Mouse (Mus musculus): Measurements from ENCODE around the gene Ankmy1.

Ankmy1 gene

DNA sequence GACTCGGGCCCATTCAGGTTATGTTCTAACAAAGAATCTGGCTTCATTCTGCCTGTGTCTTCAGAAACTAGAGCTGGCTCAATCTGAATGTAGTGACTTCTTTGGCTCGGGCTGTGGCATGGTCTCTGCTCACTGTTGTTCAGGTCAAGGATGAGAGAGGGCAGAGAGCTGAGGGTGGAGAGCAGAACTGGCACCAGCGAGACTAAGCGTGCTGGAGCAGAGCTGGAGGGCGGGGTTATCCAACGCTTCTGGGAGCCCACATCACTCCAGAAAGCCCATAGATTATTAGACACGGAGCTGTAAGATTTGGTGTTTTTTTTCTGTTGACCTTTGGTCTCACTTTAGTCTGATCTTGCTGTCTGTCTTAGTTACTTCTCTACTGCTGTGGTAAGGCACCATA is 30.0 kb downstream of the Ankmy1 start:
- DNase-seq (ENCODE audit: low spot score) = no peak

GRCm38 (mm10) chr1:92869985-92870384 is 32.7 kb downstream of the Ankmy1 start:
- DNase-seq (ENCODE audit: low spot score) = no peak

DNA sequence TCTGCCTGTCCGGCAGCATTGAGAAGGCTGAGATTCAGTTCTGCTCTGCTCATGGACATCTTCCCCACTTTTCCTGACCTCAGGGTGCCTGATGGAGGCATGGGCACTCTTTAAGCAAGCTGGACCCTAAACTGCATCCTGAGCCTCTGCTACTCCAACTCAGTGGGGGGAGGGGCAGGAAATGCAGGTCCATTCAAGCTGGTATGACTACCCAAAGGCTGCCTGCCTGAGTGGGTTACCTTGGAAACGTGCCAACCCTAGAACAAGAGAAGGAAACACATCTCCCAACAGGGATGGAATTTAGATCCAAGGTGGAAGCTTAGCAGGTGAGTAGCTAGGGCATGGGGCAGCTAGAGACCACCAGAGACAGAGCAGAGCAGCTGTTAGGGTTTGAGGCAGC is 36.5 kb downstream of the Ankmy1 start:
- DNase-seq (ENCODE audit: low spot score) = no peak

DNA sequence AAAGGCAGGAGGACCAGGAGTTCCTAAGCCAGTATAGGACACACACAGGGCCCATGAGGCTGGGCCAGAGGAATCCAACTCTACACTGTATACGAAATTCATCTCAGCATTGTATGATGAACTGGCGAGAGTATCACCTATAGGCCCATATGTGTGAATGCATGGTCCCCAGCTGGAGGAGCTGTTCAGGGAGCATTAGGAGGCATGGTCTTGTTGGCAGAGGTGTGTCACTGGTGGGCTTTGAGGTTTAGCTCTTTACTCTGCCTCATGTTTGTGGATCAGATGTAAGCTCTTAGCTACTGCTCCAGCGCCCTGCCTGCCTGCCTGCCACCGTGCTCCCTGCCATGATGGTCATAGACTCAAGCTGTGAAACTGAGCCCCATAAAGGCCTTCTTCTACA is 39.4 kb downstream of the Ankmy1 start:
- DNase-seq (ENCODE audit: low spot score) = no peak

- DNase-seq (ENCODE audit: low spot score) = no peak
These were observed 41.2 kb downstream of the Ankmy1 start for GRCm38 (mm10) chr1:92861503-92861902.

- no peak for DNase-seq (ENCODE audit: low spot score)
These were observed 50.3 kb downstream of the Ankmy1 start for GRCm38 (mm10) chr1:92852450-92852849.

DNA sequence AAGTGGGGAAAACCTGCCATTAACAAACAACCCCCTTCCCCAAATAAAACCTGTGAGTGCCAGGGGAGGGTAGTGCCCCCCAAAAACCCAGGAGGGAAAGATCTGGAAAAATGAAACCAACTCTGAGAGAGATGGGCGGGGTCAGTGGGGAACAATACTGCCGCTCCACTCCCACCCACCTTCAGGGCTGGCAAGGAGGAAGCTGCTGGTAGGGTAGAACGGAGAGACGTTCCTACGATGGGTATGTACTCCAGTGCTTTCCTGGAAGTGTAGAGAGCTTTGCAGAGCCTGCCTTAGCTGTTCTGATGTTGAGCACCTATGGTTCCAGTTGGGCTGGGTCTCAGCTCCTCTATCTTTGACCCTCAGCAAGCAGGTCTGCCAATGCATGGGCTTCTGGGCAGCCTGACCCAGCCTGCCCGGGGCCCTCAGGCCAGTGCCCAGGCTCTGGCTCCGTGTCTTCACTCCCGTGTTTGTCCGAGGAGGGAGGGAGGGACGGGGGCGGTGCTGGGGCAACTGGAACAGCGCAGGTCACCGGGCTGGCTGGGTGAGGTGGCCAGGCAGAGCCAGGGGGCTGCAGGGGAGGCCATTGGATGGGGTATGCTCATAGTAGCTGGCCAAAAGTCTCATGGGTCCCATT is 52.6 kb downstream of the Ankmy1 start:
- no peak for DNase-seq (ENCODE audit: low spot score)

- no peak for DNase-seq (ENCODE audit: low spot score)
These were observed 53.2 kb downstream of the Ankmy1 start for GRCm38 (mm10) chr1:92849491-92849890.

GRCm38 (mm10) chr1:92847873-92848839 is 54.5 kb downstream of the Ankmy1 start:
- no peak for DNase-seq (ENCODE audit: low spot score)

DNA sequence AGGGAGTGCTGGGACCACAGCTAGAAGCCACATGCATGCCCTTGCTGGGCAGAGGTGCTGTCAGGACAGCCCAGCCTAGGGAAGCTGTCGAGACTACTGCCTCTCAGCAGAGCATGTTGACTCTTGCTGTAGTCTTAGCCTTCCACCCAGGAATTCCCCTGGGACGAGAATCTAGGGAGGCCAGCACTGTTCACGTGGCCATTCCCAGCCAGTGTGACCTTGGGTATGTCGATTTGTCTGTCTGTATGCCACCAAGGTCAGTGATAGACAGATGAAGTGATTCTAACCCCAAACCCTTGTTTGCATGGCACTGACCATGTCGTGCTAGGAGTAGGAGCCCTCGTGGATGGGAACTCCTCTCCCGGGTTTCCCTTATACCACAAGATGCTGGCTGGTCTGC is 56.8 kb downstream of the Ankmy1 start:
- no peak for DNase-seq (ENCODE audit: low spot score)

GRCm38 (mm10) chr1:92841427-92841826 is 61.3 kb downstream of the Ankmy1 start:
- DNase-seq (ENCODE audit: low spot score) = no peak

DNA sequence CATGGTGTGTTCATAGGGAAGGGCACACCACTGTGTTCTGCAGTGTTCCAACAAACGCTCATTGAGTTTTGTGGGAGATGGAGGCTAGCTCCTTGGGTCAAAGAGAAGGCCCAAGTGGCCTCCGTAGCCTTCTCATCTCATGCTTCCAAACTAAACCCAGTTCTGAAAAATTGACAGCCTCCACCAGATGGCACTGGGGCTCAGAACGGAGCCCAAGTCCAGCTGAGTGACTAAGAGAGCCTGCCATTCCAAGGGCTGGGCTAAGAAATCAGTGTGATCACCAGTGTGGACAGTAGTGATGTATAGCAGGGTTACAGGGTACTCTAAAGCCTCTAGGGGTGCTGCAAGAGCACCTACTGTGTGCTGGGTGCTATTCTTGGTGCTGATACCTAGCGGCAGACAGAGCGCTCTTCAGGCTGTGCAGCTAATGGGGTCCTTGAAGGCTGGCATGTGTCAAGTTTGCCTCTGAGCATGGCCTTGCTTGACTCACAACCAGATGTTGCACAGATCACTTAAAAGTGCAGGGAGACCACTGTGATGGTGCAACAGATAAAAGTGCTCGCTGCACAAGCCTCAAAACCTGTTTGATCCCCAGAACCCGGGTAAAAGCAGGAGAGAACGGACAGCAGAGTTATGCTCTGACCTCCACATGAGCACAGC is 62.3 kb downstream of the Ankmy1 start:
- no peak for DNase-seq (ENCODE audit: low spot score)

DNA sequence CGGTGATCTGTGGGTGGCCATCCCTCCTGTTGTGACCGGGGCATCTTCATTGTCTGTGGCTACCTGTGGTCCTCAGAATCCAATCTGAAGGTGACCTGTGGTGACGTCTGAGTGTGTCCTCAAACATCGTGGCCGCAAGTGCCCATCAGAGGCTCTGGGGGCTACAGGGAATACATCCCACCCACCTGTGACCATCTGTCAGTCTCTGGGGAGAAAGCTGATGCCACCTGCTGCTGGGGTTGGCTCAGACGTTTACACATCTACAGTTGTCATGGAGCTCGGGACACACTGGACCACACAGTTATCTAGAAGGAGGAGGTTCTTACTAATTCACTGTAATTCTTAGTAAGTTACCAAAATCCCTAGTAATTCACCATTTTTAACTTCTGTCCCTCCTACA is 63.5 kb downstream of the Ankmy1 start:
- DNase-seq (ENCODE audit: low spot score) = no peak

GRCm38 (mm10) chr1:92837931-92838833 is 64.5 kb downstream of the Ankmy1 start:
- DNase-seq (ENCODE audit: low spot score) = peak; percentile 18

- DNase-seq (ENCODE audit: low spot score) = peak; percentile 66
These were observed 68.6 kb downstream of the Ankmy1 start for GRCm38 (mm10) chr1:92833987-92834706.

DNA sequence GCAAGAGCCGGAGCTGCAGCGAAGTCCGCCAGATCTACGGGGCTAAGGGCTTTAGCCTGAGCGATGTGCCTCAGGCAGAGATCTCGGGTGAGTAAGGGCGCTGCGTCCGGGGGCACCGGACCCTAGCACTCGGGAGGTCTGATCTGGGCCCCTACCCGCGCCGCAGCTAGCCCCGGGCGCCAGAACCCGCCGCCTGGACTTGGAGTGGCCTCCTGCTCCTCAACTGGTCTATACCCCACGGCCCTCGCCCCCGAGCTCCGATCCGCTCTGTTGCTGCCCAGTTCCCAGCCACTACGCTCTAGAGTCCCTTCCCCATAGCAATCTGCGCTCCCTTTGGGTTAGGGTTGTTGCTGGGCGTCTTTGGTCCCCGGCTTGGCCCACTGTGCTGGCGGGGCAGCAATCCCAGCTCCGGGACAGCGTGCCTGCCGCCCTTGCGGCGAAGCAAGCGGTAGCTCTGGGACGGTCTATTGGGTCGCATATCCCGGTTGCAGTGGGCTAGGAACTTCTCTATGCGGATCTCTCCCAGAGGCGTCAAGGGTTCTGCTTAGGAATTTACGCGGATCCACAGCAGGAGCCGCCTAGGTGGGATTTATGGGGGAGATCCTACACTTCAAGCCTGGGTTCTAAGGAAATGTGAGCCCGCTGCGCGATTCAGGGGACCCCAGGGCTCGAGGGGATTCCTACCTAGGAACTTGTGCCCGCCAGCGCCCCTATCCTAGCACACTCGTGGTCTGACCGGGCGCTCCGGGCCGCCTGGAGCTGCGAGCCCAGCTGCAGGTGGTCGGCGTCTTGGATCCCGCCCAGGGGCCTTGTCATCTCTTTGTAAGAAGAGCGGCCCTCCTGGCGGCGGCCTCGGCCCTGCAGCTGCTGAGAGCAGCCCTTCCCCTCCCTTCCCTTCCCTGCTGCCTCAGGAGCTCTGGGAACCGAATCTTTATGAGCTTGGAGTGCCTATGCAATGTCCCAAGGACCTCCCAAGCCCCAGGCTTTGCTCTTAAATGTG is 70.4 kb downstream of the Ankmy1 start:
- peak; percentile 36 for DNase-seq (ENCODE audit: low spot score)

DNA sequence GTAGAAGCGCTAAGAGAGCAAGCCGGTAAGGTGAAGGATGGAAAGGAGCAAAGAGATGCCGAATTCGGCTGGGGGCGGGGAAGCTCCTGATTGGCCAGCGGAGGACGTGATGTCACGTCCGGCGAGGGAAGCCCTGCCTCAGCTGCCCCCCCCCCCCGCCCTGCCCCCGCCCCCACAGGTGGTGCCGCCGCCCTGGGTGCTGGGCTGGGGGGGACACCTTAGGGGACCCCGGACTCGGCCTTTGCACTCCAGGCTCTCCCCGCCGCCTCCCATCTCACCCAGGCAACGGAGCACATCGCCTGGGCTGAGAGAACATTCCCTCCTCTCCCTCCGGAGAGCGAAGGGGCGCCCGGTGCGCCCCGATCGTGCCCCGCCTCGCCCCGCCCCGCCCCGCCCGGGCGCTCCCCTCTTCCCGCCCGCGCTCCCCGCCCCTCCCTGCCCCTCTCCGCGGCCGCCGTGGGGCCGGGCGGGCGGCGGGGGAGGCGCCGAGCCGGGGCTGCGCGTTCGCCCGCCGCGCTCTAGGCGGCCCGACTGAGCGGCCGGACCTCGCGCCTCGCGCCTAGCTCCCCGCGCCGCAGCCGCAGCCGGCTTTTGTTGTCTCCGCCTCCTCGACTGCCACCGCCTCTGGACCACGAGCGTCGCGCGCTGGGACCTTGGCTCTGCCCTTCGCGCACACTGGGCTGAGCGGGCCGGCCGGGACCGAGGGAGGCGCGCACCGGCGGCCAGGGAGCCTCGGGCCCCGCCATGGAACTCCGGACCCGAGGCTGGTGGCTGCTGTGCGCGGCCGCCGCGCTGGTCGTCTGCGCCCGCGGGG is 71.3 kb downstream of the Ankmy1 start, which contains the start of gene Gpc1:
Gpc1 (plus strand) TSS at position 458 of the 814 bp plus-strand sequence.
- DNase-seq (ENCODE audit: low spot score) = peak; percentile 48

- DNase-seq (ENCODE audit: low spot score) = no peak
These were observed 72.0 kb downstream of the Ankmy1 start for GRCm38 (mm10) chr1:92830626-92831187.

Measured in ovary, postnatal 10 days (tissue).